Comparison of ENCODE assay signal across 19 mouse cellular contexts in genomic region chr6:31299395-31299794, GRCm38 (mm10).
"Had no signal": no experiment of that assay in that cellular context is flagged by ENCODE, and none has a peak within 500 bp of the region (broad histone marks: within the 10 kb centered on the region; RNA-seq: fewer than 3 reads in every experiment).

No protein-coding gene starts in this region.

- H3K27me3 ChIP-seq: liver, embryonic 15.5 days; lung, embryonic 15.5 days; midbrain, embryonic 12.5 days; neural tube, embryonic 12.5 days; stomach, embryonic 15.5 days had no signal

- H3K9ac ChIP-seq: liver, embryonic 15.5 days; liver, postnatal 0 days; lung, embryonic 15.5 days; midbrain, embryonic 12.5 days; neural tube, embryonic 12.5 days; stomach, embryonic 15.5 days had no signal

- H3K4me1 ChIP-seq: liver, embryonic 15.5 days; lung, embryonic 15.5 days; megakaryocyte, embryonic 14.5 days; midbrain, embryonic 12.5 days; neural tube, embryonic 12.5 days; stomach, embryonic 15.5 days had no signal

- DNase-seq: liver, postnatal 0 days; lung, adult 2 months; lung, postnatal 14 days; lung, postnatal 36 days; midbrain, embryonic 14.5 days; right cerebral cortex, postnatal 14 days; thymus, adult 2 months; thymus, postnatal 25 days; thymus, postnatal 4 days had no signal

- H3K4me3 ChIP-seq: liver, embryonic 15.5 days; lung, embryonic 15.5 days; megakaryocyte, embryonic 14.5 days; midbrain, embryonic 12.5 days; neural tube, embryonic 12.5 days; stomach, embryonic 15.5 days had no signal

- H3K9me3 ChIP-seq: liver, embryonic 15.5 days; lung, embryonic 15.5 days; megakaryocyte, embryonic 14.5 days; midbrain, embryonic 12.5 days; neural tube, embryonic 12.5 days; stomach, embryonic 15.5 days had no signal

- H3K36me3 ChIP-seq: liver, embryonic 15.5 days; lung, embryonic 15.5 days; midbrain, embryonic 12.5 days; neural tube, embryonic 12.5 days; stomach, embryonic 15.5 days had no signal

- H3K27ac ChIP-seq: liver, embryonic 15.5 days; lung, embryonic 15.5 days; macrophage; midbrain, embryonic 12.5 days; neural tube, embryonic 12.5 days; stomach, embryonic 15.5 days; stomach, postnatal 0 days had no signal

- H3K4me2 ChIP-seq: liver, embryonic 15.5 days; lung, embryonic 15.5 days; midbrain, embryonic 12.5 days; neural tube, embryonic 12.5 days; stomach, embryonic 15.5 days had no signal

- ATAC-seq: liver, postnatal 0 days; lung, postnatal 0 days; midbrain, embryonic 16.5 days had no signal
